Mouse (Mus musculus): ENCODE measurements around the gene Hist1h2be.
"Not testable (repeated sequence)": the region's sequence is repeated elsewhere in the genome, so short reads cannot be mapped to it uniquely, and the experiment has no call there.

Gene Hist1h2be

GRCm38 (mm10) chr13:23544787-23545120 is 76.2 kb downstream of the Hist1h2be start:
- DNase-seq = peak in 1 of 2 experiments; percentile 29

GRCm38 (mm10) chr13:23543965-23544786 is 76.7 kb downstream of the Hist1h2be start, which contains the start of gene Hist1h3f:
Gene Hist1h3f, plus strand, starts transcription at chr13:23544052.
- DNase-seq = peak; percentile 77 to 86

GRCm38 (mm10) chr13:23542999-23543607 is 77.8 kb downstream of the Hist1h2be start, which contains the start of gene Hist1h2bh:
Gene Hist1h2bh, minus strand, starts transcription at chr13:23543392.
- DNase-seq = peak; percentile 65 to 70

- DNase-seq = not testable (repeated sequence)
Measured at GRCm38 (mm10) chr13:23542225-23542980, 78.5 kb downstream of the Hist1h2be start.

GRCm38 (mm10) chr13:23541497-23541896 is 79.4 kb downstream of the Hist1h2be start:
- DNase-seq = no peak

- DNase-seq = not testable (repeated sequence)
Measured at GRCm38 (mm10) chr13:23539821-23540220, 81.1 kb downstream of the Hist1h2be start.

- DNase-seq = no peak
Measured at GRCm38 (mm10) chr13:23538249-23538648, 82.7 kb downstream of the Hist1h2be start.

- DNase-seq = no peak
Measured at GRCm38 (mm10) chr13:23537006-23537710, 83.8 kb downstream of the Hist1h2be start.

- no peak for DNase-seq
Measured at GRCm38 (mm10) chr13:23536076-23536822, 84.7 kb downstream of the Hist1h2be start.

GRCm38 (mm10) chr13:23535137-23536075 is 85.5 kb downstream of the Hist1h2be start, which contains the start of gene Hist1h3g:
Gene Hist1h3g, plus strand, starts transcription at chr13:23535422.
- DNase-seq = peak; percentile 93 to 94

- no peak for DNase-seq
Measured at GRCm38 (mm10) chr13:23534368-23535131, 86.4 kb downstream of the Hist1h2be start.

Data from cerebellum, postnatal 10 days (tissue).